Mouse (Mus musculus) cerebellum, adult 11 months (tissue): ENCODE data around the gene Ets2.
A peak's percentile ranks its signal among the peaks of the same experiment; 100 is the strongest.

Source experiments
- DNase-seq: peaks from one replicate; pipeline ENCODE4 v3.0.0; 2022

The Ets2 gene

GRCm38 (mm10) chr16:95701802-95702561 lies at the start of gene Ets2:
TSS of gene Ets2 (plus strand) at chr16:95702075.
- peak; percentile 88 for DNase-seq

GRCm38 (mm10) chr16:95654204-95654611 lies 47.7 kb upstream of the Ets2 start:
- no peak for DNase-seq

- DNase-seq, result no peak
These were observed 45.3 kb upstream of the Ets2 start for GRCm38 (mm10) chr16:95656535-95656934.

GRCm38 (mm10) chr16:95657187-95657586 lies 44.7 kb upstream of the Ets2 start:
- DNase-seq, result no peak

- no peak for DNase-seq
These were observed 44.1 kb upstream of the Ets2 start for GRCm38 (mm10) chr16:95657756-95658155.

GRCm38 (mm10) chr16:95658836-95659430 lies 42.9 kb upstream of the Ets2 start:
- peak; percentile 14 for DNase-seq

GRCm38 (mm10) chr16:95659461-95659860 lies 42.4 kb upstream of the Ets2 start:
- no peak for DNase-seq

GRCm38 (mm10) chr16:95660909-95661308 lies 41.0 kb upstream of the Ets2 start:
- DNase-seq, result peak; percentile 22

GRCm38 (mm10) chr16:95665472-95666131 lies 36.3 kb upstream of the Ets2 start:
- DNase-seq, result no peak

GRCm38 (mm10) chr16:95666288-95666687 lies 35.6 kb upstream of the Ets2 start:
- DNase-seq, result no peak

- no peak for DNase-seq
These were observed 34.3 kb upstream of the Ets2 start for GRCm38 (mm10) chr16:95667395-95668150.

- DNase-seq, result no peak
These were observed 33.5 kb upstream of the Ets2 start for GRCm38 (mm10) chr16:95668151-95668993.

GRCm38 (mm10) chr16:95674452-95674921 lies 27.4 kb upstream of the Ets2 start:
- DNase-seq, result no peak

- DNase-seq, result no peak
These were observed 26.7 kb upstream of the Ets2 start for GRCm38 (mm10) chr16:95675212-95675611.

- DNase-seq, result no peak
These were observed 25.2 kb upstream of the Ets2 start for GRCm38 (mm10) chr16:95676668-95677067.

- DNase-seq, result no peak
These were observed 19.4 kb upstream of the Ets2 start for GRCm38 (mm10) chr16:95682431-95682892.

GRCm38 (mm10) chr16:95685807-95686206 lies 16.1 kb upstream of the Ets2 start:
- no peak for DNase-seq

GRCm38 (mm10) chr16:95686246-95686645 lies 15.6 kb upstream of the Ets2 start:
- DNase-seq, result no peak

GRCm38 (mm10) chr16:95686901-95687300 lies 15.0 kb upstream of the Ets2 start:
- DNase-seq, result no peak

GRCm38 (mm10) chr16:95688010-95688409 lies 13.9 kb upstream of the Ets2 start:
- DNase-seq, result no peak

GRCm38 (mm10) chr16:95696599-95696998 lies 5.3 kb upstream of the Ets2 start:
- no peak for DNase-seq

GRCm38 (mm10) chr16:95699721-95700120 lies 2.2 kb upstream of the Ets2 start:
- no peak for DNase-seq
